8 mouse cellular contexts compared by ENCODE assay signal in genomic region chr8:93908546-93908945, GRCm38 (mm10).
DNase-seq lines count a peak whose midpoint lies in the region; ATAC-seq and TF ChIP-seq lines count a peak whose summit lies in the region.

No protein-coding gene starts in this region.

- no peaks in the 10 kb centered on the region for H3K4me1 ChIP-seq in kidney, adult 2 months (ENCODE audit: control insufficient read depth, insufficient read depth, low read length)
- H3K4me1 ChIP-seq in kidney, embryonic 14.5 days (ENCODE audit: control insufficient read depth, insufficient read depth, low read length): peaks cover 23% of the 10 kb centered on the region
- peaks cover 59% of the 10 kb centered on the region for H3K4me1 ChIP-seq in heart, embryonic 15.5 days (replicated peaks)
- peaks cover 66% of the 10 kb centered on the region for H3K4me1 ChIP-seq in midbrain, embryonic 13.5 days (replicated peaks)
- peaks cover 4% of the 10 kb centered on the region; the same call in 1 of the 2 replicates for H3K4me1 ChIP-seq in lung, postnatal 0 days (ENCODE audit: insufficient read depth, low read depth, low read length)

- H3K36me3 ChIP-seq in kidney, adult 2 months (ENCODE audit: control insufficient read depth, insufficient read depth, low read length): no peaks in the 10 kb centered on the region
- H3K36me3 ChIP-seq in kidney, embryonic 14.5 days (ENCODE audit: control insufficient read depth, insufficient read depth, low read length): no peaks in the 10 kb centered on the region
- no peaks in the 10 kb centered on the region for H3K36me3 ChIP-seq in heart, embryonic 15.5 days
- H3K36me3 ChIP-seq in midbrain, embryonic 13.5 days: peaks cover 14% of the 10 kb centered on the region
- no peaks in the 10 kb centered on the region for H3K36me3 ChIP-seq in lung, postnatal 0 days (ENCODE audit: insufficient read depth, low read length)

- ATAC-seq in kidney, embryonic 14.5 days (ENCODE audit: low FRiP score, low TSS enrichment): no peak
- peak; percentile 79 for ATAC-seq in heart, embryonic 15.5 days (replicated peaks; ENCODE audit: insufficient number of reproducible peaks, insufficient read depth, low FRiP score, low read depth)
- ATAC-seq in midbrain, embryonic 13.5 days: peak; percentile 48; the same call in 1 of the 2 replicates
- ATAC-seq in lung, postnatal 0 days: no peak

- no peak for TF ChIP-seq POLR2A in kidney, adult 2 months (IDR thresholded peaks at IDR 0.05; ENCODE audit: low read depth, low read length)

- H3K27ac ChIP-seq in kidney, adult 2 months (ENCODE audit: insufficient read depth, low read depth, low read length): no peak overlapping the region
- no peak overlapping the region for H3K27ac ChIP-seq in kidney, embryonic 14.5 days (ENCODE audit: low read depth, low read length)
- peak overlapping the region; percentile 91 for H3K27ac ChIP-seq in heart, embryonic 15.5 days
- peak overlapping the region; percentile 83 for H3K27ac ChIP-seq in midbrain, embryonic 13.5 days
- no peak overlapping the region for H3K27ac ChIP-seq in lung, postnatal 0 days (ENCODE audit: low read length)

- no peaks in the 10 kb centered on the region for H3K9me3 ChIP-seq in kidney, embryonic 14.5 days (ENCODE audit: control insufficient read depth, low read length)
- H3K9me3 ChIP-seq in heart, embryonic 15.5 days (replicated peaks): no peaks in the 10 kb centered on the region
- H3K9me3 ChIP-seq in midbrain, embryonic 13.5 days: no peaks in the 10 kb centered on the region
- no peaks in the 10 kb centered on the region for H3K9me3 ChIP-seq in lung, postnatal 0 days (ENCODE audit: low read length)

- no peak overlapping the region for H3K4me3 ChIP-seq in kidney, adult 2 months (ENCODE audit: insufficient read depth, low read depth, low read length)
- no peak overlapping the region for H3K4me3 ChIP-seq in kidney, embryonic 14.5 days (ENCODE audit: low read length)
- H3K4me3 ChIP-seq in heart, embryonic 15.5 days: no peak overlapping the region
- H3K4me3 ChIP-seq in midbrain, embryonic 13.5 days (replicated peaks): no peak overlapping the region
- no peak overlapping the region for H3K4me3 ChIP-seq in lung, postnatal 0 days (ENCODE audit: low read depth, low read length)

- 41% methylated on average over 1 of the region's 1 CpGs for WGBS in kidney, adult 2 months
- WGBS in kidney, embryonic 14.5 days: 29% methylated on average over 1 of the region's 1 CpGs
- WGBS in heart, embryonic 15.5 days: 11% methylated on average over 1 of the region's 1 CpGs
- 39% methylated on average over 1 of the region's 1 CpGs for WGBS in midbrain, embryonic 13.5 days
- 23% methylated on average over 1 of the region's 1 CpGs for WGBS in lung, postnatal 0 days

- no peak for TF ChIP-seq CTCF in kidney, adult 2 months (conservative IDR thresholded peaks at IDR 0.05; ENCODE audit: insufficient read depth, insufficient read length, low read depth, low read length)
- no peak for TF ChIP-seq CTCF in lung, postnatal 0 days (IDR thresholded peaks at IDR 0.05)

- no peak overlapping the region for H3K4me2 ChIP-seq in kidney, embryonic 14.5 days (replicated peaks; ENCODE audit: low read depth, low read length)
- H3K4me2 ChIP-seq in heart, embryonic 15.5 days: peak overlapping the region; percentile 41
- H3K4me2 ChIP-seq in midbrain, embryonic 13.5 days (replicated peaks): 0 out of 2 replicates have a peak overlapping the region, but pooled peaks have one; percentile 4
- no peak overlapping the region for H3K4me2 ChIP-seq in lung, postnatal 0 days (replicated peaks; ENCODE audit: low read depth, low read length)

- no peaks in the 10 kb centered on the region for H3K27me3 ChIP-seq in kidney, adult 2 months (replicated peaks; ENCODE audit: control insufficient read depth, insufficient read depth, low read length)
- H3K27me3 ChIP-seq in kidney, embryonic 14.5 days (ENCODE audit: control insufficient read depth, insufficient read depth, low read length): no peaks in the 10 kb centered on the region
- no peaks in the 10 kb centered on the region for H3K27me3 ChIP-seq in heart, embryonic 15.5 days
- H3K27me3 ChIP-seq in midbrain, embryonic 13.5 days: no peaks in the 10 kb centered on the region
- no peaks in the 10 kb centered on the region for H3K27me3 ChIP-seq in lung, postnatal 0 days (replicated peaks; ENCODE audit: insufficient read depth, low read length)

- H3K9ac ChIP-seq in kidney, embryonic 14.5 days (ENCODE audit: low read depth, low read length): no peak overlapping the region
- H3K9ac ChIP-seq in heart, embryonic 15.5 days: 0 out of 2 replicates have a peak overlapping the region, but pooled peaks have one; percentile 25
- H3K9ac ChIP-seq in midbrain, embryonic 13.5 days (replicated peaks): peak overlapping the region; percentile 48
- H3K9ac ChIP-seq in lung, postnatal 0 days (replicated peaks; ENCODE audit: low read depth): no peak overlapping the region

- peak; percentile 17 for DNase-seq in kidney, adult 2 months
- peak; percentile 87 for DNase-seq in cerebellum, adult 9-10 months
- no peak for DNase-seq in lung, postnatal 0 days (ENCODE audit: low spot score)
- DNase-seq in ovary, postnatal 10 days (ENCODE audit: low spot score): no peak
- DNase-seq in layer of hippocampus, adult 9-10 months (ENCODE audit: low spot score): no peak

- no peak for TF ChIP-seq EP300 in lung, postnatal 0 days (IDR thresholded peaks at IDR 0.05)

Comparison
In these comparisons a context has a peak if more than half of its experiments do, and no peak if none do; other contexts are left out.
1. DNase-seq: peak in kidney, adult 2 months (single experiment) and cerebellum, adult 9-10 months (single experiment); none in lung, postnatal 0 days (single experiment), ovary, postnatal 10 days (single experiment) and layer of hippocampus, adult 9-10 months (single experiment).
2. H3K27ac ChIP-seq: peak in heart, embryonic 15.5 days (single experiment) and midbrain, embryonic 13.5 days (single experiment); none in kidney, adult 2 months (single experiment), kidney, embryonic 14.5 days (single experiment) and lung, postnatal 0 days (single experiment).
3. ATAC-seq: peak in heart, embryonic 15.5 days (single experiment) and midbrain, embryonic 13.5 days (single experiment); none in kidney, embryonic 14.5 days (single experiment) and lung, postnatal 0 days (single experiment).
4. H3K4me2 ChIP-seq: peak in heart, embryonic 15.5 days (single experiment) and midbrain, embryonic 13.5 days (single experiment); none in kidney, embryonic 14.5 days (single experiment) and lung, postnatal 0 days (single experiment).
5. H3K9ac ChIP-seq: peak in heart, embryonic 15.5 days (single experiment) and midbrain, embryonic 13.5 days (single experiment); none in kidney, embryonic 14.5 days (single experiment) and lung, postnatal 0 days (single experiment).